Mouse (Mus musculus): Measurements from ENCODE around the gene Cct4.

GRCm38 (mm10) chr11:22973599-22973998, 16.7 kb upstream of the Cct4 start:
- TF ChIP-seq CTCF (IDR thresholded peaks at IDR 0.05; ENCODE audit: low read depth) (no peak), EP300 (optimal IDR thresholded peaks at IDR 0.05) (no peak)

Measured in stomach, postnatal 0 days (tissue).